In the genomic region with DNA sequence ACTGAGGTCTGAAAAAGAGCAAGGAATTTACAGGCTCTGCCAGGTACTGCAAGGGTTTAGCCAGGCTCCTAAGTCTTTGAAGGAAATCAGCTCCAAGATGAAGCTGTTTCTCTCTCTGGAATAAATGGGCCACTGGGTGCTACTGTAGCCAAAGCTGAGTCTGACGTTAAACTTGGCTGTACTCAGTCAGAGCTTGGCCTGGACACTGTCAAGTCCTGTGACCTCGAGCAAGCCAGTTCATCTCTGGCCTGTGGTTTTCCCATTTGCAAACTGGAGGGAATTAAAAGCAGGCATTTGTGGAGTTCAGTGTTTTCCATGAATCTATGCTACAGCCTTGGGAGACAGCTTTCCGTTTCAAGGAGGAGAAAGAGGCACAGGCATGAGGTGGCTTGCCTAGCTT, we compare ENCODE assay signal across 9 mouse cellular contexts.
DNase-seq lines count a peak whose midpoint lies in the region; ATAC-seq and TF ChIP-seq lines count a peak whose summit lies in the region.
"Had no signal": no experiment of that assay in that cellular context is flagged by ENCODE, and none has a peak within 500 bp of the region (broad histone marks: within the 10 kb centered on the region; RNA-seq: fewer than 3 reads in every experiment).

No protein-coding gene starts in this region.

- no peak overlapping the region for H3K9ac ChIP-seq in liver, adult 2 months (ENCODE audit: low read depth, low read length)
- H3K9ac ChIP-seq in liver, postnatal 0 days (replicated peaks) = no peak overlapping the region
- H3K9ac ChIP-seq in forebrain, embryonic 15.5 days (replicated peaks) = no peak overlapping the region
- peak overlapping the region; percentile 18; the same call in 1 of the 2 replicates for H3K9ac ChIP-seq in hindbrain, embryonic 14.5 days
- H3K9ac ChIP-seq: embryonic facial prominence, embryonic 15.5 days had no signal

- no peak for TF ChIP-seq CTCF in liver, adult 2 months (IDR thresholded peaks at IDR 0.05; ENCODE audit: low read depth, low read length)
- no peak for TF ChIP-seq CTCF in liver, postnatal 0 days (IDR thresholded peaks at IDR 0.05; ENCODE audit: low read depth)

- peak; percentile 44 for DNase-seq in liver, adult 2 months (ENCODE audit: extremely low read depth, low read depth, low spot score)
- DNase-seq in liver, postnatal 0 days = no peak
- DNase-seq in hindbrain, embryonic 14.5 days (ENCODE audit: low spot score) = no peak
- peak; percentile 69 for DNase-seq in skeletal muscle tissue, adult 2 months (ENCODE audit: low read depth, low spot score)
- DNase-seq in lung, postnatal 14 days = no peak
- no peak for DNase-seq in cerebellum, postnatal 25 days

- no peak overlapping the region for H3K4me3 ChIP-seq in liver, adult 2 months (ENCODE audit: insufficient read depth, low read depth, low read length)
- no peak overlapping the region for H3K4me3 ChIP-seq in liver, postnatal 0 days (ENCODE audit: low read depth, low read length)
- H3K4me3 ChIP-seq in forebrain, embryonic 15.5 days = no peak overlapping the region
- H3K4me3 ChIP-seq in hindbrain, embryonic 14.5 days (replicated peaks; ENCODE audit: low read length) = no peak overlapping the region
- H3K4me3 ChIP-seq: embryonic facial prominence, embryonic 15.5 days had no signal

- H3K27me3 ChIP-seq in liver, adult 2 months (ENCODE audit: control insufficient read depth, insufficient read depth, low read length) = no peaks in the 10 kb centered on the region
- H3K27me3 ChIP-seq in liver, postnatal 0 days (ENCODE audit: insufficient read depth, low read length) = no peaks in the 10 kb centered on the region
- H3K27me3 ChIP-seq in forebrain, embryonic 15.5 days = no peaks in the 10 kb centered on the region
- no peaks in the 10 kb centered on the region for H3K27me3 ChIP-seq in hindbrain, embryonic 14.5 days (ENCODE audit: control insufficient read depth, insufficient read depth, low read length)
- H3K27me3 ChIP-seq: embryonic facial prominence, embryonic 15.5 days had no signal

- ATAC-seq in liver, postnatal 0 days = no peak
- no peak for ATAC-seq in forebrain, embryonic 15.5 days (replicated peaks)
- no peak for ATAC-seq in hindbrain, embryonic 14.5 days (ENCODE audit: low FRiP score)

- no peak overlapping the region for H3K27ac ChIP-seq in liver, adult 2 months (replicated peaks; ENCODE audit: insufficient read depth, low read depth, low read length)
- no peak overlapping the region for H3K27ac ChIP-seq in liver, postnatal 0 days (ENCODE audit: low read depth)
- peak overlapping the region; percentile 79 for H3K27ac ChIP-seq in forebrain, embryonic 15.5 days (replicated peaks)
- peak overlapping the region; percentile 86 for H3K27ac ChIP-seq in hindbrain, embryonic 14.5 days
- H3K27ac ChIP-seq: embryonic facial prominence, embryonic 15.5 days had no signal

- TF ChIP-seq POLR2A in liver, adult 2 months (IDR thresholded peaks at IDR 0.05; ENCODE audit: extremely low read depth, insufficient read depth, low read length) = no peak

- no peaks in the 10 kb centered on the region for H3K79me2 ChIP-seq in liver, adult 2 months (ENCODE audit: control insufficient read depth, insufficient read depth, low read length)

- no peaks in the 10 kb centered on the region for H3K36me3 ChIP-seq in liver, adult 2 months (ENCODE audit: control insufficient read depth, insufficient read depth, low read length)
- H3K36me3 ChIP-seq in liver, postnatal 0 days (replicated peaks; ENCODE audit: insufficient read depth, low read length) = no peaks in the 10 kb centered on the region
- H3K36me3 ChIP-seq in forebrain, embryonic 15.5 days = no peaks in the 10 kb centered on the region
- no peaks in the 10 kb centered on the region for H3K36me3 ChIP-seq in hindbrain, embryonic 14.5 days (replicated peaks; ENCODE audit: control insufficient read depth, insufficient read depth)
- H3K36me3 ChIP-seq: embryonic facial prominence, embryonic 15.5 days; G1E had no signal

- no peaks in the 10 kb centered on the region for H3K9me3 ChIP-seq in liver, postnatal 0 days (ENCODE audit: low read length)
- no peaks in the 10 kb centered on the region for H3K9me3 ChIP-seq in forebrain, embryonic 15.5 days
- no peaks in the 10 kb centered on the region for H3K9me3 ChIP-seq in hindbrain, embryonic 14.5 days (ENCODE audit: control insufficient read depth, low read length)
- H3K9me3 ChIP-seq: embryonic facial prominence, embryonic 15.5 days had no signal

- no peak overlapping the region for H3K4me2 ChIP-seq in liver, postnatal 0 days (ENCODE audit: low read depth, low read length)
- H3K4me2 ChIP-seq in forebrain, embryonic 15.5 days (replicated peaks) = no peak overlapping the region
- H3K4me2 ChIP-seq in hindbrain, embryonic 14.5 days (replicated peaks) = no peak overlapping the region
- H3K4me2 ChIP-seq: embryonic facial prominence, embryonic 15.5 days had no signal

- no peaks in the 10 kb centered on the region for H3K4me1 ChIP-seq in liver, adult 2 months (ENCODE audit: control insufficient read depth, insufficient read depth, low read length)
- no peaks in the 10 kb centered on the region for H3K4me1 ChIP-seq in liver, postnatal 0 days (ENCODE audit: insufficient read depth)
- H3K4me1 ChIP-seq in forebrain, embryonic 15.5 days = peaks cover 43% of the 10 kb centered on the region
- peaks cover 68% of the 10 kb centered on the region for H3K4me1 ChIP-seq in hindbrain, embryonic 14.5 days (replicated peaks; ENCODE audit: control insufficient read depth, insufficient read depth, low read length)
- H3K4me1 ChIP-seq: embryonic facial prominence, embryonic 15.5 days had no signal

- no peak for TF ChIP-seq EP300 in liver, postnatal 0 days (IDR thresholded peaks at IDR 0.05; ENCODE audit: low read depth)

- 64% methylated on average over 3 of the region's 3 CpGs for WGBS in liver, adult 2 months
- WGBS in liver, postnatal 0 days (ENCODE audit: insufficient replicate concordance) = 73% methylated on average over 3 of the region's 3 CpGs
- WGBS in forebrain, embryonic 15.5 days = 46% methylated on average over 3 of the region's 3 CpGs
- WGBS in hindbrain, embryonic 14.5 days = 40% methylated on average over 3 of the region's 3 CpGs

Comparison
In these comparisons a context has a peak if more than half of its experiments do, and no peak if none do; other contexts are left out.
1. DNase-seq: peak in liver, adult 2 months (single experiment) and skeletal muscle tissue, adult 2 months (single experiment); none in liver, postnatal 0 days (single experiment), hindbrain, embryonic 14.5 days (single experiment), lung, postnatal 14 days (single experiment) and cerebellum, postnatal 25 days (0 of 2).
2. H3K27ac ChIP-seq: peak in forebrain, embryonic 15.5 days (single experiment) and hindbrain, embryonic 14.5 days (single experiment); none in liver, adult 2 months (single experiment) and liver, postnatal 0 days (single experiment).